Mouse (Mus musculus) cerebellum, postnatal 10 days (tissue): ENCODE measurements around the gene Fam169b.
A peak's percentile ranks its signal among the peaks of the same experiment; 100 is the strongest.

Source experiments
- DNase-seq, 2 experiments: peaks; one replicate each; pipeline ENCODE4 v3.0.0; 2021; ENCODE audit warnings: mixed read lengths in 2 of 2

Fam169b gene

GRCm38 (mm10) chr7:68273515-68273914 lies at the start of gene Fam169b:
Gene Fam169b (plus strand): TSS chr7:68273839.
- no peak for DNase-seq

GRCm38 (mm10) chr7:68224006-68224405 lies 49.6 kb upstream of the Fam169b start:
- DNase-seq: no peak

DNA sequence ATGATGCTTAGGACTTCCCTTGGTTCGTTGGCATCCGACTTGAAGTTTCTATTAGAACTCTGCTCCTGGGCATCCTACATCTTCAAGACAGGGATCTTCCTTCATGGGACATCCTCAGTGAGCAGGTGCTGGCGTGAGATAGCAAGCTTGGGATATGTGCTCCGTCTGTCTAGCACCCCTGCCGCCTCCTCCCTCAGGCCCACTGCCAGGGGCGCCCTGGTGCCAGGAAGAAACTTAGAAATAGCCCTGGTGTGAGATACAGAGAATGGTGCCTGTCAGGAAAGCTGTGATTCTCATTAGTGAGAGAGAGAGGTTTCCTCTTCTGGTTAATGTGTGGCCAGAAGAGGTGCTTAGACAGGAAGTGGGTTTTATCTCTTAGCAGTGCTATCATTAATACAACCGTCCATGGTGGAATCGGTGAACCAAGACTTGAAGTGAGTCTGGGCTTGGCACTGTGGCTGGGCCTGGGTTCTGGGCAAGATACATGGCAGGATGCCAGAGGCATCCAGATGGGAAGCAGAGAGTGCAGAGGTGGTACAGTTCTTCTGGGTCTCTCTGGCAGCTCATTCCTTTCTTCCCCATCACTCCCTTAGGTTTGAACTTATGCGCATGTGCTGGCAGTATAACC lies 48.1 kb upstream of the Fam169b start:
- DNase-seq: peak; percentile 62 to 76

DNA sequence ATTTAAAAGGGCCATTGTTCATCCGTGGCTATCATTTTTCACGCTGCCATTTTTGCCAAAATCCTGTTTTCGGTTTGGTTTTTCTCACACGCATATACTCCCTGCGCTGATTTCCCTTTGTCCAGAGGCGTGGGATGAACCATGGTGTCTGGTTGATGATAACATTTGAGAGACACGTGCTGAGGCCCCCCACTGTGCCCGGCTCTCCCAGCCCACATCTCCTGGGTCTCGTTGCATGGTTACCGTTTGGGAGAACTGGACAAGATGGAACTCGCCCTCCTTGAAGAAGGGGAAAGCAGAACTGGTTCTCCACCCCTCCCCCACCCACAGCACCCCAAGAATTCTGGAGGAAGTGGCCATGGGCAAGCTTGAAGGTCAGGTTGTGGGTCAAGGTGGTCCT lies 46.6 kb upstream of the Fam169b start:
- DNase-seq: peak; percentile 52 to 58

- DNase-seq: no peak
Measured at GRCm38 (mm10) chr7:68227621-68228020, 46.0 kb upstream of the Fam169b start.

DNA sequence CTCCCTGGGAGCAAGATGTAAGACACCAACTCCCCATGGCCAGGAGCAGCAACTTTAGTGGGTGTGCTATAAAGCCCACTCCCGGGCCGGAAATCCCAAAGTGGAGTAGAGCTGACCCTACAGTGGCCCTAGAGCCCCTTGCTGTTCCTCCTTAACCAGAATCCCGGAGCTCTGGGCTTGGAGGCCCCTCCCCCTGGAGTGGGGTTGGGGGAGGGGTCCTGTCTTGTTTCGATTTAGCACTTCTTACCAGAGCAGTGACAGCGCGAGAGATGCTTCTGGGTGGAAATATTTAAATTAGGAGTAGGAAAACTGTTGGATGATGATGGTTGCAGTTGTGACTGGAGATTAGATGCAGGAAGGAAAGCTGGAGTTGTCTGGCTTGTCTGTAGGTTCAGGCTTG lies 45.1 kb upstream of the Fam169b start:
- no peak for DNase-seq

GRCm38 (mm10) chr7:68230831-68231230 lies 42.8 kb upstream of the Fam169b start:
- peak; percentile 72 to 82 for DNase-seq

- DNase-seq: peak; percentile 54 to 69
Measured at GRCm38 (mm10) chr7:68232521-68232920, 41.1 kb upstream of the Fam169b start.

- peak in 1 of 2 experiments; percentile 53 for DNase-seq
Measured at GRCm38 (mm10) chr7:68233619-68234223, 39.9 kb upstream of the Fam169b start.

GRCm38 (mm10) chr7:68236817-68237216 lies 36.8 kb upstream of the Fam169b start:
- peak; percentile 82 to 84 for DNase-seq

DNA sequence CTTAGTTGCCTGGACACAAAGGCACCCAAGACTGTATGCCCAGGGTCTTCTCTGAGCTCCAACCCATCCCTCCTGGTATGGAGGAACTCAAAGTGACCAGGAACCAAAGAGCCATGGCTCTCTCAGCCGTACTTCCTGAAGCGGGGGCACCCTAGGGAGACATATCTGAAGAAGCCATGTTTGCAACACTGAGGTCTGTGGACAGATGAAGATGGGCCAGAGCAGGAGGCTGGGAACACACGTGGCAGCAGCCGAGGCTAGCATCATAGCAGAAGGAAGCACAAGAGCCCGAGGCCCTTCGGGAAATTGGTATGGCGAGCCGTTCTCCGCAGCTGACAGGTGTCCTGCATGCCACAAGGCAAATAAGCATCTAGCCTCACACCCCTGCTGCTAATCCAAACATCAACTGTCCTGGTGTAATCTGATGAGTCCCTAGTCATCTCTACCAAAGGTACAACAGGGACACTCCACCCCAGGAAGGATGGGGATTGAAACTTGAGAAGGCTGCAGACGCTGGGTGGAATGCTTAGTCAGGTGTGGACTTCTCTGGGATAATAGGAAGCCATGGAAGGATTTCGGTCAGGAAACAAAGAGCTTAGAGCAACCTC lies 34.3 kb upstream of the Fam169b start:
- DNase-seq: no peak

DNA sequence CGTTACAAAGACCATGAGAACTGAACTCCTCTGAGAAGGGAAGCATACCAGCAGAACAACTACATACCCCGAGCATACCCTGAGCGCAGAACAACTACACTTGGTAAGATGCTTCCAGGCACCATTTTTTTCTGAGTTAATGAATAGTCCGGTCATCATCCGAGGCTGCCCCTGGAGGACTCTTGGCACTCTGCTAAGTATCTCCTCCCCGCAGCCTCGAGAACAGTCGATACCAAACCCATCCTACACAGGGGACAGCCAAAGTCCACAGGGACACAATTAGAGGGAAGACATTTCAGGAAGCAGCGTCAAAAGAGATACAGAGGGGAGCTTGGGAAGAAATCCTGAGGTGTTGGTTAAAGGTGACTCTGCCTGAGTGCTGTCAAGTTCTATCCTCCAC lies 32.4 kb upstream of the Fam169b start:
- DNase-seq: no peak

DNA sequence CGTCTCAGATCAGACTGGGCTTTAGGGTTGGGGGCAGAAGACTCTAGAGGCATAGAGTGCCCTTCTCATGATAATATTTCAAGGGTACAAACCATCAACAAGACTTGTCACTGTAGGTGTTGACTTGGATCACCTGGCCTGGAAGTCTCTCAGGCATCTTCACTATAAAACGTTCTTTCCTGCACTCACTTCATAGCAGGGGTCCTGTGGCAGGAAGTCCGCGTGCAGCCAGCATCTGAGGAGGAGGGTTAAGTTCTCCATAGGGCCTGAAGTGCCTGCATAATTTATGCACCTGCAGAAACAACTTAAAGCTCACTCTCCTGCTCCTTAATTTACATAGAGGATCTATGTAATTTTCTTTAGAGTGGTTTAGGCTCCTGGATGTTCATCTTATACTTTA lies 28.0 kb upstream of the Fam169b start:
- no peak for DNase-seq

GRCm38 (mm10) chr7:68246249-68246648 lies 27.4 kb upstream of the Fam169b start:
- DNase-seq: no peak

DNA sequence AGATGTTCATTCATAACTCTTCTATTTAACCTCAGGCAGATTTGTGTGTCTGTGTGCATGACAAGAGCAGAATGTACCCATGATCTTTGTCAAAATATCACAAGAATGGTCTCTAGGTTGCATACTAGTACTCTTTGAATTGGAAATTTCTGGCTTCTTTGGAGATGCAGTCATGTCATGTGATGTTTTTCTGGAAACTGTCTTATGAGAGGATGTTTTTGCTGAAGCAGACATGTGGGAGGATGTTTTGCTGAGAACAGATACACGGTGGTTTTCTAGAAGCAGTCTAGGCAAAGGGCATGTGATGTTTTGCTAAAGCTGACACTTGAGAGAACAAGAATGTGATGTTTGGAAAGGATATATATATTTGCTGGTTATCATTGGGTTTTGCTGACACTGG lies 23.2 kb upstream of the Fam169b start:
- no peak for DNase-seq

DNA sequence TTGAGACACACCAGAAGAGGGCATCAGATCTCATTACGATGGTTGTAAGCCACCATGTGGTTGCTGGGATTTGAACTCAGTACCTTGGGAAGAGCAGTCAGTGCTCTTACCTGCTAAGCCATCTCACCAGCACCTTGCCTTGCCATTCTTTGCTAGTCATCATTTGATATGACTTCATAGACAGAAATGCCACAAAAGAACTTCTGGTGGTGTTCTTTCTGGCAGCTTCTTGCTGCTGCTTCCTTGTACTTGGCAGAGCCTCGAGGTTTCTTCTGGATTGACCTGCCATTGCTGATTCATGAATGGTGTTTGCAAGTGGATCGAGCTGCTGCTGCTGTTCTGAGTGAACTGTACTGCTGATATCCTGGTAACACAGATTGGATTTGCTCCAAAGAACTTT lies 22.7 kb upstream of the Fam169b start:
- DNase-seq: no peak

GRCm38 (mm10) chr7:68257767-68258166 lies 15.9 kb upstream of the Fam169b start:
- DNase-seq: no peak

GRCm38 (mm10) chr7:68258326-68259150 lies 15.1 kb upstream of the Fam169b start:
- no peak for DNase-seq

GRCm38 (mm10) chr7:68259523-68260081 lies 14.0 kb upstream of the Fam169b start:
- no peak for DNase-seq

DNA sequence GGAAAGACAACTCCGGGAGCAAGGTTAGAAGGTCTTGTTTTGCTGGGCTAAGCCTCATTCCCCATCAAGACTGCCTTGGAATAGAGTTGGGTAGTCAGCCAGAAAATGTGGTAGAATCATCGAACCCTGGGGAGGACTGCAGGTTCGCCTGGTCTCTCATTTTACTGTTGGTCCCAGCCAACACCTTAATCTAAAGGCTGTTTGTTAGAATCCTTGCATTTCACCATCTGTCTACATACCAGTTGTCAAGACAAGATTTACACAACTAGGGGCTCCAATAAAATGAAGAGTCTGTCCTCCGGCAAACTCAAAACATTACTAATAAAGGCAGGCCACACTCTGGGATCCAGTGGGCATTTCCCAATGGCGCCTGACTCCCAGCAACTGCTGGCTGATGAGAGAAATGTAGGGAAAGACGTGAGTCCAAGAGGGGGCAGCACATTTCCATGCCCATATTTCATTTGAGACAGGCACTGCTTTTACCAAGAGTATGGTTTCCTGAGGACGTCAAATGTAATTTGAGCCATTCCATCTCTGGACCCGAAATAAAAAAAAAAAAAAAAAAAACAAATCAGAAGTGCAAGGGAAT lies 10.9 kb upstream of the Fam169b start:
- peak in 1 of 2 experiments; percentile 9 for DNase-seq

- DNase-seq: peak in 1 of 2 experiments; percentile 5
Measured at GRCm38 (mm10) chr7:68263346-68264027, 10.2 kb upstream of the Fam169b start.

DNA sequence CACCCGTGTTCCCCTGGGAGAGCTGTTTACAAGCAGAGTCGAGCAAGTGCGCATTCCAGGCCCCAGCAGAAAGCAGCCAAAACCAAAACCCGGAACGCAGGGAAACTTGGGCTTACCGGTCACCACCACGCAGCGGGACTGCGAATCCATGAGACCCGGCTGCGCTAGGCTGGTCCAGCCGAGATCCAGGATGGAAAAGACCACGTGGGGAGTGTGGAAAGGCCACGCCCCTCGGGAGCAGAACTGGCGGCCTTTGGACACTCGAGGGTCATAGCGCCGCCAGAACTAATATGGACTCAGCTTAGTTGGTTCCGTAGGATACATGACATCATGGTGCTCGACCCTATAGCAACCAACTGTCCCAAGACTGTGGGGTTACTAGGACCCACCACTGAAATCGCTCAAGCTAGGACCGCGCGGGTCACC lies 9.6 kb upstream of the Fam169b start, which contains the start of gene Pgpep1l:
Pgpep1l (minus strand) TSS at position 206 of the 426 bp plus-strand sequence.
- peak; percentile 58 to 65 for DNase-seq
